Mouse (Mus musculus) small intestine, adult 2 months (tissue): ENCODE results near the gene Slc17a8.

Experiments
- CTCF ChIP-seq: fragments of 200-500 bp; IDR thresholded peaks from 2 replicates; pipeline ENCODE4 v1.5.1; 2012; ENCODE audit warnings: low read depth, mild to moderate bottlenecking, control low read depth, inconsistent platforms, low read length, moderate library complexity, mixed read lengths; ENCODE audit not compliant: insufficient replicate concordance, insufficient read length; ENCODE audit errors: extremely low read depth
- POLR2A ChIP-seq: fragments of 200-500 bp; IDR thresholded peaks from 2 replicates; pipeline ENCODE4 v1.6.1; 2012; ENCODE audit warnings: low read depth, mild to moderate bottlenecking, control low read depth, inconsistent platforms, low read length, moderate library complexity

DNA sequence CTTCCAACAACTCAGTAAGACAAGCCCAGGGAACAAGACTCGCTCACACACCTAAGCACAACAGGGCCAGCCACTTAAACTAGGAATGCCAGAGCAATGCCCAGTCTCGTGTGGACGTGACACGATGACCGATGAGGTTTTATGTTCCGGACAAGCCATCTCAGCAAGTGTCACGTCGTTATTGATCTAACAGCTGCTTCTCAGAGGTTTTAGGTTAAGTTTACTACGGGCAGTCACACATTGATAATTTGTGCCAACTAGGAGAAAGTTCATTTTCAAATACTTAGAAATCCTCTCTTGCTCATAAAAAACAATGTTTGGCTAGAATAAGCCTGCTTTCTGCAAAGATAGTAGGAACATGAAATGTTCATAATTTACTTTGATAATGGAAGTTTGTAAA lies 25.9 kb upstream of the Slc17a8 start:
- TF ChIP-seq CTCF (no peak), POLR2A (no peak)
